Mouse (Mus musculus): ENCODE data around the gene Abcg4.
"Not testable (repeated sequence)": the region's sequence is repeated elsewhere in the genome, so short reads cannot be mapped to it uniquely, and the experiment has no call there.

Abcg4 gene

GRCm38 (mm10) chr9:44288076-44288958, at the start of gene Abcg4:
TSS of gene Abcg4 (minus strand) at chr9:44288615.
- DNase-seq, result peak; percentile 21

DNA sequence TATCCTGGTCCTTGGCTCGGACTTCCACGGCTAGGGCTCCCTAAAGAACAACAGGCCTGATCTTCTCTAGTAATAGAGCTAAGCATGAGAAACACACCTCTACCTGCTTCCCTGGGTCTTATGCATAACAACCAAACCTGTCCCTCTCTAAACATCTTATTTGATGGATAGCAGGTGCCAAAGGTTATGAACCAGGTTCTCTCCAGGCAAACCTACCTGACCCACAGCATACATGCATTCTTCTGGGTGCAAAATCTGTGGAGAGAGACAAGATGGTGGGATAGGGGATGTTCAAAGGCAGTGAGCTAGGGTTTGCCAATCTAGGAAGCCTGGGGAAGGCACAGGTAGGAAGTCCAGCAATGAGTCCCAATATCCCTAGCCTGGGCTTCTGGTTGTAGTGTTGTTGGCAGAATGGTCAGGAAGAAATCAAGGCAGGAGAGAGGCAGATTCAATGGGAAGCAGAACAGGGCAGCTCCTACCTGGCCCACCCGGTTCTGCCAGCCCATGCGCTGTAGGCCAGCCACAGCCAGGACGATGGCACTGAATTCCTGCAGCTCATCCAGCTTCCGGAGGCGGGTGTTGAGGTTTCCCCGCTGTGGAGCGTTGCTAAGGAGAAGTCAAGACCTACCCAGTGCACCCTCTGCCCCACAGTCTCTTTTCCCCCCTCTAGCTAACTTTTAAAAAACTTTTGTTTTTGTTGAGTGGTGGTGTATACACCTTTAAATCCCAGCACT, 49.2 kb upstream of the Abcg4 start:
- DNase-seq, result no peak

DNA sequence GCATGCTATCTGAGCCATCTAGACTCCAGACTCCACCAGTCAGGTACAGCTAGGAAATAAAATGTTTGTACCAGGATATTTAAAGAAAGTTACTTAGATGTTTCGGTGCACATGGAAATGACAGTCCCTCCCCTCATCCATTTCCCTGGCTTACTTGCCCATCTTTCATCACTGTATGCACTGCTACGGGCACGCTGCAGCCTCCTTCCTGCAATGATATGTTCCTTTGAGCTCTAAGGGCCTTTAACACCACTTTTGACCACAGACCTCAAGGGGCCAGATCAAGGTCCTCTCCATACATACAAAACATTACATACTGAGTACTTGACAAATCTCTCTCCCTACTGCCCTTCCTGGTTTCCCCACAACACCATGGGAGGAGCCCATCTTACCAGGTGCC, 48.5 kb upstream of the Abcg4 start:
- no peak for DNase-seq

DNA sequence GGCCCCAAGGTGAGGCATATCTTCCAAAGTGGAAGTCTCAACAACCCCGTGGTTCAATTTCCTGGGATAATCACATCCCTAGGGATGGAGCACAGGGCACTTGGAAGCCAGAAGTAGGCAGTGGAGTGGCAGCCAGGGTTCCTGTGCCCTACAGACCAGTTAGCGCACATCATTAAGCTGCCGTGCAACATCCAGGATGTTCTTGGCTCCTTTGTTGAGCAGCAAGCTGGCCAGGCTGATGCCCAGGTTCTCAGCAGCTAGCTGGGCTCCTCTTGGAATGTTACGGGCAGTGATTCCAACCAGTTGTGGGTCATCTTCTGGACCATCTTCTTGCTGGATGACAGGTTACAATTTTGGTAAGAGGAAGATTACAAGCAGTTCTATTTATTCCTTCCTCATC, 48.1 kb upstream of the Abcg4 start:
- not testable (repeated sequence) for DNase-seq

GRCm38 (mm10) chr9:44336093-44336406, 47.6 kb upstream of the Abcg4 start:
- DNase-seq, result no peak

DNA sequence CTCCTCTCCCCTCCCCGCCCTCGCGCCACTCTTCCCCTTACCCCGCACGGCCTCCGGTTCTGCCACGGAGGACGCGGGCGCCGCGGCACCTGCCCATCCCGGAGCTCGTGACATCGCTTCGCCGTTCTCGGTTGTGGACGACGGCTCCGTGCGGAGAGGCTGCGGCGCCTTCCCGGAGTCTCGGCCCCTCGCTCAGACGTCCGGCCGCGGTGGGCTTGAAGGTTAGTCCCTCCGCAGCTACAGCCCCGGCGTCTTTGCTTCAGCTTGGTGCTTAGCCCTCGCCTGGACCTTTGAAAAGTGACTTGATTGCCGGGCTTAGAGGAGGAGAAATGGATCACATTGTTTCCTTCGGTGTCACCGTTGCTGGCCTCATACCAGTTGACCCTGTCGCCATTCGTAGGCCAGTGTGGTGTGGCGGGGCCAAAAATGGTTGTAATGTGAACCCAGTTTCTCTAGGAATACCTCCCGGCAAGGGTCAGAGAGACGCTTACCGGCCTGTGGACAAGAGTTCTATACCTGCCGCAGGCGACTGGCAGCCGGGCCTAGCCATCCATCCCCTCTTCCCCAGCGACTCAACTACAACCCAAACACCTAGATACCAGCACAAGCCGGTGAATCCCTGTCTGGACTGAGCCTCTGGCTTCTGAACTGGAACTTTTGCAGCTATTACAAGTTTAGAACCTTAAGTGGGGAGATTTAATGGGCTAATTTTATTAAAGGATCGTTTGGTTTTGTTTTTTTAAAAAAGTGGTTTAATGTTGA, 47.1 kb upstream of the Abcg4 start:
- DNase-seq, result no peak

GRCm38 (mm10) chr9:44334396-44335330, 46.2 kb upstream of the Abcg4 start, which contains the start of gene H2afx:
TSS of gene H2afx (plus strand) at chr9:44334694.
- peak; percentile 99 for DNase-seq

DNA sequence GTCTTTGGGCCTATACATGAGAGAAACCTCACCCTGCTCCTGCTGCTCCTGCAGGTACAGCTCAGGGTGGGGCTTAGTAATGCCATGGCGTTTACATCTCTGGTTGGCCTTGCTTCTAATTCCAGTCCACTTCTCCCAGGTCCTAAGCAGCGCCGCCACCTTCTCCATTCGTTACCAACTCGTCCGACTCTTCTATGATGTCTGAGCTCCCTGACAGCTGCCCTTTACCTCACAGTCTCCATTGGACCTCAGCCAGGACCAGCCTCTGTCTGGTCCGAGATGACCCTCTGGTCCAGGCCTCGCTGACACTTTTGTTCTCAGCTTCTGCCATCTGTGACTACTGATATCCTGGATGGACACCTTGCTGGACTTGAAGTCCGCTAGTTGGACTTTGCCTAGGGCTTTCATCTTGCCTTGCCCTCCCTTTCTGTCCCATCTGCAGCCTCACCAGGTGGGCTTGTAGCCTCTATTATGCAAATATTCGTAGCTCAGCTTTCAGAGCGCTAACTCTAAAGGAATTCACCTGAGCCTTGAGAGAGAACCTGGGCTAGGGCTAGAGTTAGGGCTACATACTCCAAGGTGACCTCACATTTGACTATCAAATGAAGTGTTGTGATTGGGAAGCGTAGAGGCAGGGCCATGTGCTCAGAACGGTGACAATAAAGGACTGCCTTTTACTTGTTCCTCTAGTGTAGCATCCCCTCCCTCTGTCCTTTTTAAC, 44.7 kb upstream of the Abcg4 start:
- no peak for DNase-seq

GRCm38 (mm10) chr9:44330736-44331135, 42.3 kb upstream of the Abcg4 start:
- no peak for DNase-seq

DNA sequence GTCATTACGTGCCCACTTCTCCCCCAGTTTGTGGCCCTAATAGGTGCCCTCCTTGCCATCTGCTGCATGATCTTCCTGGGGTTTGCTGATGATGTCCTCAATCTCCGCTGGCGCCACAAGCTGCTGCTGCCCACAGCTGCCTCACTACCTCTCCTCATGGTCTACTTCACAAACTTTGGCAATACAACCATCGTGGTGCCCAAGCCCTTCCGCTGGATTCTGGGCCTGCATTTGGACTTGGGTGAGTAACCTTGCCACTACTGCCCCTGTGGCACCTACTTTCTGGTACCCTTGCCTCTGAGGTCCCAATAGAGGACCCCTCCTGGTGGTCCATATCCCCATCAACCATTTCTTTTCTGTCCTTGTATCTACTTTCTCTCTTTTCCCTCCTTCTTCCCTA, 39.5 kb upstream of the Abcg4 start:
- no peak for DNase-seq

- DNase-seq, result peak; percentile 63
Observed at GRCm38 (mm10) chr9:44327064-44327711, 38.8 kb upstream of the Abcg4 start.

DNA sequence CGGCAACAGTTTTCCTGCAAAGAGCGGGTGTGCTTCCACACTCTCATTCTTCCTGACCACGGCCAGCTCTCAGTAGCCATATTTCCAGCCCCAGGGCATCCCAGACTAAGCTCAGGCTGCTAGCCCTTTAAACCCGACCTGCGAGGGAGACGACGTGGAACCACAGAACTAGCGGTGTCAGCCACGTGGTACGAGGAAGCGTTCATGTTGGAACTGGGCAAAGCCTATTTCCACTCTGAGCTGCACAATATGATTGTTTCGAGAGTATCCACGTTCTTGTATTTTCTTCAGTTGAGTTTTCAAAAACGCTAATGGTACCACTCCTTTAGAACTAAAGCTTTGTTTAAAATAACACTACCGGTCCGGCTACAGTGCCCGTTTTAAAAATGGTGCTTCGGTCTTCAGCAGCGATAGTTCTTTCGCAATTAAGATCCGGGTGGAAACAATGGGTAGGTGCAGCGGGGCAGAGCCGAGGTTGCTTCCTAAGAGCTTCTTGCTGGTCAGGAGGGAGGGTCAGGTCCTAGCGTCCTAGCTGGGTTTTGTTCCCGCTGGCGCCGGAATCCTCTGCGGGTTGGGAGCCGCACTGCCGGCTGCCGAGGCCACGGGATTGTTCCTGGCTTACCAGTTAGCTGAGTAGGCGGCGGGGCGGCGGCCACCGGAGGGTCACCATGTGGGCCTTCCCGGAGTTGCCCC, 38.1 kb upstream of the Abcg4 start:
- DNase-seq, result peak; percentile 91

- DNase-seq, result no peak
Observed at GRCm38 (mm10) chr9:44325768-44326370, 37.5 kb upstream of the Abcg4 start, which contains the start of gene Dpagt1. TSS of gene Dpagt1 (plus strand) at chr9:44326019.

DNA sequence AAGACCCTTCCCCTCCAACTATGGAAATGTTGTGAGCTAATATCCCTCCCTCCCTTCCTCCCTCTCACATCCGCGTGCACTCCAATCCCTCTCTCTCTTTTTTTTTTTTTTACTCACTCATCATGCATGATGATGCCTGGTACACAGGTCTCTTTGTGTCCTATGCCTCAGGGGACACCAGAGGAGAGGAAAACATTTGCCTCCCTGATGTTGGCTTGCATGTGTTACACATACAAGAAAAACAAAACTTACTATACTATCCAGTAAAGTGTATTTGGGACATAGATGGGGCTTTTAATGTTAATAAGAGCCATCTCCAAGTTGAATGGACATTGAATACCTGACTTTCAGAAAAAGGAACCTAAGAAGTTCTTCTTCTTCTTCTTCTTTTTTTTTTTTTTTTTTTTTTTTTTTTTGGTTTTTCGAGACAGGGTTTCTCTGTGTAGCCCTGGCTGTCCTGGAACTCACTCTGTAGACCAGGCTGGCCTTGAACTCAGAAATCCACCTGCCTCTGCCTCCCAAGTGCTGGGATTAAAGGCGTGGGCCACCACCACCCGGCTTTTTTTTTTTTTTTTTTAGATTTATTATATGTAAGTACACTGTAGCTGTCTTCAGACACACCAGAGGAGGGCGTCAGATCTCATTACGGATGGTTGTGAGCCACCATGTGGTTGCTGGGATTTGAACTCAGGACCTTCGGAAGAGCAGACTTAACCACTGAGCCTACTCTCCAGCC, 36.8 kb upstream of the Abcg4 start:
- DNase-seq, result not testable (repeated sequence)

- DNase-seq, result no peak
Observed at GRCm38 (mm10) chr9:44324147-44324546, 35.7 kb upstream of the Abcg4 start.

DNA sequence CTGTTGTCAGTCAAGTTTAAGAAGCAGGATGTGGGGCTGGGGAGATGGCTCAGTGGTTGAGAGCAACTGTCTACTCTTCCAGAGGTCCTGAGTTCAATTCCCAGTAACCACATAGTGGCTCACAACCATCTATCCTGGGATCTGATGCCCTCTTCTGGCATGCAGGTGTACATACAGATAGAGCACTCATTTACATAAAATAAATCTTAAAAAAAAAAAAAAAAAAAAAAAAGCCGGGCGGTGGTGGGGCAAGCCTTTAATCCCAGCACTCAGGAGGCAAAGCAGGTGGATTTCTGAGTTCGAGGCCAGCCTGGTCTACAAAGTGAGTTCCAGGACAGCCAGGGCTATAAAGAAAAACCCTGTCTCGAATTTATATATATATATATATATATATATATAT, 35.2 kb upstream of the Abcg4 start:
- not testable (repeated sequence) for DNase-seq

DNA sequence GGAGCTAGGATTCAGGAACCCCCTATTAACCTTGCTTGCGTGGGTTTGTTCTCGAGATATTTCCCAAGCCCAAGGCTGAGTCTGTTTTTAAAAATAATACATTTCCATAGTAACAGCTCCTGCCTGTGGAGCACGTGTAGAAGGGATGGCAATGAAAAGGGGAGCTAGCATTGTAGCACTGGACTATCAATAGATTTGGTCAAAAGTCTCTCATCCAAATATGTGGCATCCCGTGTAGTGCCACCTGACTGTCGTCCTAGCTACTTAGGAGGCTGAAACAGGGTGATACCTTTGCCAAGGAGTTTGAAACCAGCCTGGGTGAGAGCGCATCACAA, 32.4 kb upstream of the Abcg4 start:
- DNase-seq, result no peak

DNA sequence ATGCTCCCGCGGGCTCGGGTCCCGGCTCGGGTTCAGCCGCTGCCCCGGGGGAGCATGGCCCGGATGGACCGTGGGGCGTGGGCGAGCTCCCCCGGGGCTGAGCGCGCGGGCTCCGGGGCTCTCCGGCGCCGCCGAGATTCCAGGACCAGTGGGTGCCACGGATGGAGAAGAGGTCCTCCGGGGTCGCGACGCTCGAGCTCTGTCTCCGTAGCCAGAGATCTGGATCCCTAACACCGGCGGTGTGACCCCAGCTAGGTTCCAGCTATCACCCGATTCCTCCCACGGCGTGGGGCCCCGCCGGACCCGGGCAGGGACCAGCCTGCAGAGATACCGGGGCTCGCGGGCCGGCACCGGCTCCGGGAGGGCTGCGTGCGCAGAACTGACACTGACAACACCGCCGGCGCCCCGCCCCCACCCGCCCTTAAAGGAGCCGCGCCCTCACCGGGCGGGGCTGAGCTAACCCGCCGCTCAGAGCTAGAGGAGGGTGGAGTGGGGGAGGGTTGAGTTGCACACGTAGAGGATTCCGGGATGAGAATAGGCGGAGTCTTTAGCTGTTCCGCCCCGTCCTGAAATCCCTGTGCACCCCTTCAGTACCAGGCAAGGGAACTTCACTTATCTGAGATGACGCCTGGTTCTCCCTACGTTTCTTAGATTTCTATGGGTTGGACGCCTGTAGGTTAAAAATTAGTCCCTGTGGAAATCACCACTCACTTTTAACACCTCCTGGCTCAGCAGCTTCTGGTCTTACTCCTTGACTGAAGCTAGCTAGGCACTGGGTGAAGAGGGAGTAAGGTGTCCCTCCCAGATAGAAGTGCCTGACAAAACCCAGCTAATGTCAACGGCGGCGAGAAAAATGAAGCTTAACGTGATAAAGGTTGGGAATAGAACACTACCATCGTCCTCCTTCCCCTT, 31.7 kb upstream of the Abcg4 start, which contains the start of gene C2cd2l:
C2cd2l (minus strand) TSS at position 399 of the 912 bp plus-strand sequence.
- peak; percentile 97 for DNase-seq

All from lung, postnatal 10 days (tissue).